Mouse (Mus musculus) liver, embryonic 11.5 days (tissue): ENCODE results near the gene Mre11a. TPM values are rescaled to one million over a fixed set of nuclear protein-coding genes. Genes with fewer than 3 reads are reported as not detected.

Experiments
- ATAC-seq: fragments of 200-750 bp; cut with Nextera tagmentation; replicated peaks from 2 replicates; pipeline ENCODE4 v1.8.0; 2017; ENCODE audit warnings: moderate number of reproducible peaks, mild to moderate bottlenecking, moderate TSS enrichment, moderate library complexity; ENCODE audit not compliant: low FRiP score
- DNase-seq: peaks from one replicate; pipeline ENCODE4 v3.0.0-alpha.2; 2017; ENCODE audit warnings: low spot score
- H3K27ac ChIP-seq: fragments of 300-500 bp; sonication (generic); 2 replicates; pipeline ENCODE4 v1.5.1; 2014; ENCODE audit warnings: mild to moderate bottlenecking, low read depth, low read length, control low read depth
- H3K27me3 ChIP-seq: fragments of 300-500 bp; sonication (generic); replicated peaks from 2 replicates; pipeline ENCODE4 v1.6.1; 2014; ENCODE audit warnings: low read length, mixed read lengths; ENCODE audit not compliant: control insufficient read depth, insufficient read depth
- H3K36me3 ChIP-seq: fragments of 300-500 bp; sonication (generic); 2 replicates; pipeline ENCODE4 v1.6.1; 2014; ENCODE audit warnings: mild to moderate bottlenecking, low read length, moderate library complexity, mixed read lengths; ENCODE audit not compliant: control insufficient read depth, insufficient read depth
- H3K4me1 ChIP-seq: fragments of 300-500 bp; sonication (generic); replicated peaks from 2 replicates; pipeline ENCODE4 v1.6.1; 2014; ENCODE audit warnings: low read length, mixed read lengths; ENCODE audit not compliant: control insufficient read depth, insufficient read depth
- H3K4me2 ChIP-seq: fragments of 300-500 bp; sonication (generic); 2 replicates; pipeline ENCODE4 v1.6.1; 2014; ENCODE audit warnings: mild to moderate bottlenecking, control low read depth, moderate library complexity
- H3K4me3 ChIP-seq: fragments of 300-500 bp; sonication (generic); 2 replicates; pipeline ENCODE4 v1.5.1; 2014; ENCODE audit warnings: low read depth, low read length, control low read depth
- H3K9ac ChIP-seq: fragments of 300-500 bp; sonication (generic); 2 replicates; pipeline ENCODE4 v1.6.1; 2014; ENCODE audit warnings: low read depth, low read length, control low read depth
- H3K9me3 ChIP-seq: fragments of 300-500 bp; sonication (generic); 2 replicates; pipeline ENCODE4 v1.6.1; 2016; ENCODE audit warnings: low read length, inconsistent platforms, mixed read lengths; ENCODE audit not compliant: control insufficient read depth
- WGBS: fragments of 180-500 bp; shearing (Covaris S2); extraction: QIAGEN DNeasy Blood & Tissue Kit; methylation state at CpG from one replicate; pipeline ENCODE4 v1.1.7; 2014; 5-methylcytosine and 5-hydroxymethylcytosine counted together
- polyA plus RNA-seq: library from polyadenylated mRNA; unstranded; fragments of >200 nt; fragmentation: Nextera tagmentation; extraction: Ambion mirVana; gene quantifications from 2 replicates; pipeline ENCODE4 v1.2.1, GENCODE M21; 2014

Gene Mre11a
- polyA plus RNA-seq, 1 experiment from 2014 or later = 33.5 TPM

DNA sequence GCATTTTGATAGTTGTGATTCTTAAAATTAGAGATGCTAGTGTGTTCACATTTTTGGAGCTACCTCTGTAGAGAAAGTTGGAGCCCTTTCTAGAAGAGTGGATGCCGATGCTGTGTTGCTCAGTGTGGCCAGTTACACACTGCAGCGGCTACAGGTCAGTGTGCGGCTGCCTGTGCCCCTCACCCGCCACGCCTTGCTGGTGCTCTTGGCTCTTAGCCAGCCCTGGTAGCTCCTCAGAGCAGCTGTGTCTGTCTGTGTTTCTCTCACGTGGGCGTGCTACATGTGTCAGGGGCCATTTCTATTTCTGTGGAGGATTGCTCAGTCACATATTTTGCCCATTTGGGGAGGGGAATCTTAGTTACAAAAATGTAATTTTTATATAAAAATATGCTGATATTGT, 55.1 kb downstream of the Mre11a start:
- no peaks in the 10 kb centered on the region for H3K9me3 ChIP-seq
- ATAC-seq (no peak), DNase-seq (no peak)
- no peak overlapping the region for H3K4me3 ChIP-seq
- no peak overlapping the region for H3K27ac ChIP-seq
- WGBS = 76% methylated on average over 7 of the region's 7 CpGs
- H3K27me3 ChIP-seq = no peaks in the 10 kb centered on the region
- no peak overlapping the region for H3K9ac ChIP-seq
- H3K36me3 ChIP-seq = peaks cover 12% of the 10 kb centered on the region; the same call in 1 of the 2 replicates
- no peak overlapping the region for H3K4me2 ChIP-seq
- no peaks in the 10 kb centered on the region for H3K4me1 ChIP-seq

GRCm38 (mm10) chr9:14839970-14840369, 55.5 kb downstream of the Mre11a start:
- Histone ChIP-seq H3K4me1 (no peaks in the 10 kb centered on the region), H3K27me3 (no peaks in the 10 kb centered on the region), H3K9me3 (no peaks in the 10 kb centered on the region), H3K4me3 (no peak overlapping the region), H3K9ac (no peak overlapping the region), H3K4me2 (no peak overlapping the region), H3K27ac (no peak overlapping the region), H3K36me3 (peaks cover 9% of the 10 kb centered on the region; the same call in 1 of the 2 replicates)
- DNase-seq (no peak), ATAC-seq (no peak)
- 87% methylated on average over 5 of the region's 5 CpGs for WGBS

DNA sequence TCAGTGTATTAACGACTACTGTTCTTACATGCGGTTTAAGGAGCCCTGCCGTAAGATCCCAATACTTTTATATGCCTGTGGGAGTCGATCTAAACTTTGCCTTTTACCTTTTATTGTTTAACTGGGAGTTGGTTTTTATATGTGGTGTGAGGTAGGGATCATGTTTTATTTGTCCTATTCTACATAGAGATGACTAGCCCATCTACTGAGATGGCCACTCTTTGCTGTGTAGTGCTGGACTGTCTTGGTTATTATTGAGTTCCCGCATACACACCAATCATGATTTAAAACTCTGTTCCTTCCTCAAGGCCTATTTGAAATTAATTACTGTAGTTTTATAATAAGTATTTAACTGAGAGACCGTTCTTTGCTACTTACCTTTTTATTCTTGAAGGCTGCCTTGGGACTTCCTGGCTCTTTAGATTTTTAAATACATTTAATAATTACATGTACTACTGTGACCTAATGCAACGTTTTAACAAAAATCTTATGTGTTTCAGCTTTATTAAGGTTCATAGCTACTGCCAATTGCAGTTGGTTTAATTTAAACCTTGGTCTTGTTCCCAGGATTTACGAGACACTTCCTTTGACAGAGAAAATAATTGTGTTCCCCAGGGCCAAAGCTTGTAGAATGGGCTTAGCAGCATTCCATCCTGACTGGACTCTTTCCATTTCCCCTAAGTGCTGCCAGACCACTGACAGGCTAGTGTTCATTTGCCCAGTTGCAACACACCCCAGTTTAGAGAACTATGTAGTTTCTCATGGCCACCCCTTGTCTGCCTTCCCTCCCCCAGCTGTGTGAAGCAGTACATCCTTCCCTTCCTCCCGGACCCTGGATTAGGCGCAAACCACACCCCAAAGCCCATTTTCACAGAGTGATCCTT, 57.7 kb downstream of the Mre11a start:
- 86% methylated on average over 10 of the region's 10 CpGs for WGBS

GRCm38 (mm10) chr9:14843311-14843857, 58.9 kb downstream of the Mre11a start:
- Histone ChIP-seq H3K4me1 (no peaks in the 10 kb centered on the region), H3K4me2 (no peak overlapping the region), H3K9me3 (no peaks in the 10 kb centered on the region), H3K36me3 (no peaks in the 10 kb centered on the region), H3K9ac (no peak overlapping the region), H3K27me3 (no peaks in the 10 kb centered on the region), H3K27ac (no peak overlapping the region), H3K4me3 (no peak overlapping the region)
- WGBS = 92% methylated on average over 6 of the region's 6 CpGs
- ATAC-seq (no peak), DNase-seq (no peak)

More for the DNA sequence above, 57.7 kb downstream of the Mre11a start:
- no peak overlapping the region for H3K4me3 ChIP-seq
- DNase-seq (no peak), ATAC-seq (no peak)
- H3K9me3 ChIP-seq = no peaks in the 10 kb centered on the region
- H3K27ac ChIP-seq = no peak overlapping the region
- H3K27me3 ChIP-seq = no peaks in the 10 kb centered on the region
- no peaks in the 10 kb centered on the region for H3K4me1 ChIP-seq
- H3K9ac ChIP-seq = no peak overlapping the region
- H3K4me2 ChIP-seq = no peak overlapping the region
- no peaks in the 10 kb centered on the region; the same call in 1 of the 2 replicates for H3K36me3 ChIP-seq

GRCm38 (mm10) chr9:14843901-14844300, 59.4 kb downstream of the Mre11a start:
- WGBS = 92% methylated on average over 3 of the region's 3 CpGs

GRCm38 (mm10) chr9:14846428-14846827, 62.0 kb downstream of the Mre11a start:
- ATAC-seq (no peak), DNase-seq (no peak)
- no peaks in the 10 kb centered on the region for H3K27me3 ChIP-seq
- H3K4me1 ChIP-seq = no peaks in the 10 kb centered on the region
- H3K27ac ChIP-seq = no peak overlapping the region
- no peaks in the 10 kb centered on the region for H3K9me3 ChIP-seq
- H3K9ac ChIP-seq = no peak overlapping the region
- H3K4me2 ChIP-seq = no peak overlapping the region
- H3K36me3 ChIP-seq = no peaks in the 10 kb centered on the region
- WGBS = 38% methylated on average over 5 of the region's 5 CpGs
- no peak overlapping the region for H3K4me3 ChIP-seq

More at GRCm38 (mm10) chr9:14843901-14844300, 59.4 kb downstream of the Mre11a start:
- no peaks in the 10 kb centered on the region for H3K36me3 ChIP-seq
- no peaks in the 10 kb centered on the region for H3K9me3 ChIP-seq
- no peak overlapping the region for H3K9ac ChIP-seq
- ATAC-seq (no peak), DNase-seq (no peak)
- no peaks in the 10 kb centered on the region for H3K4me1 ChIP-seq
- no peak overlapping the region for H3K4me2 ChIP-seq
- no peak overlapping the region for H3K4me3 ChIP-seq
- H3K27ac ChIP-seq = no peak overlapping the region
- no peaks in the 10 kb centered on the region for H3K27me3 ChIP-seq

GRCm38 (mm10) chr9:14848267-14848935, 63.9 kb downstream of the Mre11a start:
- 68% methylated on average over 1 of the region's 1 CpGs for WGBS

GRCm38 (mm10) chr9:14854585-14854984, 70.1 kb downstream of the Mre11a start:
- H3K4me1 ChIP-seq = no peaks in the 10 kb centered on the region
- no peak overlapping the region for H3K4me3 ChIP-seq
- no peaks in the 10 kb centered on the region for H3K36me3 ChIP-seq
- ATAC-seq = no peak
- no peaks in the 10 kb centered on the region for H3K9me3 ChIP-seq
- no peak overlapping the region for H3K4me2 ChIP-seq
- peaks cover 15% of the 10 kb centered on the region for H3K27me3 ChIP-seq
- no peak for DNase-seq
- H3K9ac ChIP-seq = no peak overlapping the region
- no peak overlapping the region for H3K27ac ChIP-seq
- WGBS = 77% methylated on average over 4 of the region's 4 CpGs

More at GRCm38 (mm10) chr9:14848267-14848935, 63.9 kb downstream of the Mre11a start:
- Histone ChIP-seq H3K9me3 (no peaks in the 10 kb centered on the region), H3K4me2 (no peak overlapping the region), H3K9ac (no peak overlapping the region), H3K4me1 (no peaks in the 10 kb centered on the region), H3K4me3 (no peak overlapping the region), H3K27me3 (no peaks in the 10 kb centered on the region), H3K27ac (no peak overlapping the region), H3K36me3 (no peaks in the 10 kb centered on the region)
- DNase-seq (no peak), ATAC-seq (no peak)
